Mouse (Mus musculus): Measurements from ENCODE around the gene Mc1r. TPM values are rescaled to one million over a fixed set of nuclear protein-coding genes. Genes with fewer than 3 reads are reported as not detected.

Mc1r gene
- polyA plus RNA-seq, 1 experiment = 0.01 TPM

GRCm38 (mm10) chr8:123452149-123452548 lies 45.2 kb downstream of the Mc1r start:
- no peaks in the 10 kb centered on the region for H3K27me3 ChIP-seq (ENCODE audit: control insufficient read depth, insufficient read depth, insufficient read length)
- H3K79me3 ChIP-seq (ENCODE audit: low read depth) = no peaks in the 10 kb centered on the region
- H3K4me3 ChIP-seq (ENCODE audit: insufficient read depth, poor library complexity, severe bottlenecking) = no peak overlapping the region
- H3K79me2 ChIP-seq (ENCODE audit: control insufficient read depth, insufficient read depth) = no peaks in the 10 kb centered on the region
- no peak for TF ChIP-seq MAX (IDR thresholded peaks at IDR 0.05)
- no peak for TF ChIP-seq CEBPB (IDR thresholded peaks at IDR 0.05; ENCODE audit: low read depth)
- no peak for TF ChIP-seq CTCF (IDR thresholded peaks at IDR 0.05; ENCODE audit: control insufficient read depth, insufficient read depth, insufficient read length)
- TF ChIP-seq FOSL1 (IDR thresholded peaks at IDR 0.05; ENCODE audit: insufficient read depth, low read length, poor library complexity, severe bottlenecking) = no peak
- TF ChIP-seq MYOG (IDR thresholded peaks at IDR 0.05; ENCODE audit: control insufficient read depth, extremely low read depth, insufficient read length) = no peak
- no peak for TF ChIP-seq USF1 (IDR thresholded peaks at IDR 0.05; ENCODE audit: low read depth)
- H3K36me3 ChIP-seq (ENCODE audit: control insufficient read depth, insufficient read depth) = peaks cover 11% of the 10 kb centered on the region
- H3ac ChIP-seq (ENCODE audit: control insufficient read depth, insufficient read length, low read depth) = no peak overlapping the region

- Histone ChIP-seq H3K4me3 (ENCODE audit: insufficient read depth, poor library complexity, severe bottlenecking) (no peak overlapping the region), H3ac (ENCODE audit: control insufficient read depth, insufficient read length, low read depth) (no peak overlapping the region), H3K36me3 (ENCODE audit: control insufficient read depth, insufficient read depth) (peaks cover 13% of the 10 kb centered on the region), H3K27me3 (ENCODE audit: control insufficient read depth, insufficient read depth, insufficient read length) (no peaks in the 10 kb centered on the region), H3K79me2 (ENCODE audit: control insufficient read depth, insufficient read depth) (no peaks in the 10 kb centered on the region), H3K79me3 (ENCODE audit: low read depth) (no peaks in the 10 kb centered on the region)
- TF ChIP-seq FOSL1 (IDR thresholded peaks at IDR 0.05; ENCODE audit: insufficient read depth, low read length, poor library complexity, severe bottlenecking) (no peak), CEBPB (IDR thresholded peaks at IDR 0.05; ENCODE audit: low read depth) (no peak), MAX (IDR thresholded peaks at IDR 0.05) (no peak), USF1 (IDR thresholded peaks at IDR 0.05; ENCODE audit: low read depth) (no peak), CTCF (IDR thresholded peaks at IDR 0.05; ENCODE audit: control insufficient read depth, insufficient read depth, insufficient read length) (no peak), MYOG (IDR thresholded peaks at IDR 0.05; ENCODE audit: control insufficient read depth, extremely low read depth, insufficient read length) (no peak), MYOD1 (IDR thresholded peaks at IDR 0.05; ENCODE audit: control insufficient read depth, insufficient read length, low read depth) (no peak)
Measured at GRCm38 (mm10) chr8:123453291-123453690, 46.4 kb downstream of the Mc1r start.

GRCm38 (mm10) chr8:123453951-123454350 lies 47.0 kb downstream of the Mc1r start:
- peaks cover 15% of the 10 kb centered on the region for H3K36me3 ChIP-seq (ENCODE audit: control insufficient read depth, insufficient read depth)
- H3K27me3 ChIP-seq (ENCODE audit: control insufficient read depth, insufficient read depth, insufficient read length) = no peaks in the 10 kb centered on the region
- no peak overlapping the region for H3K4me3 ChIP-seq (ENCODE audit: insufficient read depth, poor library complexity, severe bottlenecking)
- TF ChIP-seq CTCF (IDR thresholded peaks at IDR 0.05; ENCODE audit: control insufficient read depth, insufficient read depth, insufficient read length) (no peak), MAX (IDR thresholded peaks at IDR 0.05) (no peak), MYOG (IDR thresholded peaks at IDR 0.05; ENCODE audit: control insufficient read depth, extremely low read depth, insufficient read length) (no peak), USF1 (IDR thresholded peaks at IDR 0.05; ENCODE audit: low read depth) (no peak), CEBPB (IDR thresholded peaks at IDR 0.05; ENCODE audit: low read depth) (no peak), FOSL1 (IDR thresholded peaks at IDR 0.05; ENCODE audit: insufficient read depth, low read length, poor library complexity, severe bottlenecking) (no peak), MYOD1 (IDR thresholded peaks at IDR 0.05; ENCODE audit: control insufficient read depth, insufficient read length, low read depth) (no peak)
- no peaks in the 10 kb centered on the region for H3K79me2 ChIP-seq (ENCODE audit: control insufficient read depth, insufficient read depth)
- H3K79me3 ChIP-seq (ENCODE audit: low read depth) = no peaks in the 10 kb centered on the region
- H3ac ChIP-seq (ENCODE audit: control insufficient read depth, insufficient read length, low read depth) = no peak overlapping the region

GRCm38 (mm10) chr8:123454559-123454958 lies 47.7 kb downstream of the Mc1r start:
- TF ChIP-seq MYOD1 (IDR thresholded peaks at IDR 0.05; ENCODE audit: control insufficient read depth, insufficient read length, low read depth) (no peak), MYOG (IDR thresholded peaks at IDR 0.05; ENCODE audit: control insufficient read depth, extremely low read depth, insufficient read length) (no peak), CTCF (IDR thresholded peaks at IDR 0.05; ENCODE audit: control insufficient read depth, insufficient read depth, insufficient read length) (no peak), CEBPB (IDR thresholded peaks at IDR 0.05; ENCODE audit: low read depth) (no peak), MAX (IDR thresholded peaks at IDR 0.05) (no peak), FOSL1 (IDR thresholded peaks at IDR 0.05; ENCODE audit: insufficient read depth, low read length, poor library complexity, severe bottlenecking) (no peak), USF1 (IDR thresholded peaks at IDR 0.05; ENCODE audit: low read depth) (no peak)
- peaks cover 15% of the 10 kb centered on the region for H3K36me3 ChIP-seq (ENCODE audit: control insufficient read depth, insufficient read depth)
- no peaks in the 10 kb centered on the region for H3K79me2 ChIP-seq (ENCODE audit: control insufficient read depth, insufficient read depth)
- no peaks in the 10 kb centered on the region for H3K79me3 ChIP-seq (ENCODE audit: low read depth)
- no peaks in the 10 kb centered on the region for H3K27me3 ChIP-seq (ENCODE audit: control insufficient read depth, insufficient read depth, insufficient read length)
- no peak overlapping the region for H3ac ChIP-seq (ENCODE audit: control insufficient read depth, insufficient read length, low read depth)
- H3K4me3 ChIP-seq (ENCODE audit: insufficient read depth, poor library complexity, severe bottlenecking) = no peak overlapping the region

Other genes starting within 250 kb of the Mc1r start
- 0.05 TPM for gene Sult5a1, start 248.8 kb upstream of the Mc1r start, polyA plus RNA-seq (2012; fragmentation: generic; extraction: Trizol)
- 0.92 TPM for gene Dpep1, start 220.9 kb upstream of the Mc1r start, polyA plus RNA-seq (2012; fragmentation: generic; extraction: Trizol)
- gene Chmp1a, start 194.3 kb upstream of the Mc1r start, polyA plus RNA-seq (2012; fragmentation: generic; extraction: Trizol) = 94.4 TPM
- gene Spata33, start 194.3 kb upstream of the Mc1r start, polyA plus RNA-seq (2012; fragmentation: generic; extraction: Trizol) = 1.1 TPM
- 23.8 TPM for gene Cdk10, start 182.3 kb upstream of the Mc1r start, polyA plus RNA-seq (2012; fragmentation: generic; extraction: Trizol)
- gene Spata2l, start 170.9 kb upstream of the Mc1r start, polyA plus RNA-seq (2012; fragmentation: generic; extraction: Trizol) = 0.89 TPM
- 10.6 TPM for gene Zfp276, start 152.9 kb upstream of the Mc1r start, polyA plus RNA-seq (2012; fragmentation: generic; extraction: Trizol)
- gene Vps9d1, start 152.8 kb upstream of the Mc1r start, polyA plus RNA-seq (2012; fragmentation: generic; extraction: Trizol) = 8.5 TPM
- 14.0 TPM for gene Fanca, start 88.5 kb upstream of the Mc1r start, polyA plus RNA-seq (2012; fragmentation: generic; extraction: Trizol)
- 5.1 TPM for gene Spire2, start 74.4 kb upstream of the Mc1r start, polyA plus RNA-seq (2012; fragmentation: generic; extraction: Trizol)
- gene Tcf25, start 33.4 kb upstream of the Mc1r start, polyA plus RNA-seq (2012; fragmentation: generic; extraction: Trizol) = 128 TPM
- gene Tubb3, start 4.3 kb downstream of the Mc1r start, polyA plus RNA-seq (2012; fragmentation: generic; extraction: Trizol) = 140 TPM
- 23.9 TPM for gene Def8, start 16.4 kb downstream of the Mc1r start, polyA plus RNA-seq (2012; fragmentation: generic; extraction: Trizol)
- 35.9 TPM for gene Afg3l1, start 70.8 kb downstream of the Mc1r start, polyA plus RNA-seq (2012; fragmentation: generic; extraction: Trizol)
- gene Dbndd1, start 108.4 kb downstream of the Mc1r start, polyA plus RNA-seq (2012; fragmentation: generic; extraction: Trizol) = 1.5 TPM
- gene Gas8, start 111.7 kb downstream of the Mc1r start, polyA plus RNA-seq (2012; fragmentation: generic; extraction: Trizol) = 29.8 TPM
- 22.7 TPM for gene Rhou, start 246.8 kb downstream of the Mc1r start, polyA plus RNA-seq (2012; fragmentation: generic; extraction: Trizol)

Measured in C2C12 (cell line).